Mouse (Mus musculus) kidney, adult 18-20 months (tissue): ENCODE data around the gene Ccl3.

Source experiments
- DNase-seq: peaks from one replicate; pipeline ENCODE4 v3.0.0; 2021

Gene Ccl3

DNA sequence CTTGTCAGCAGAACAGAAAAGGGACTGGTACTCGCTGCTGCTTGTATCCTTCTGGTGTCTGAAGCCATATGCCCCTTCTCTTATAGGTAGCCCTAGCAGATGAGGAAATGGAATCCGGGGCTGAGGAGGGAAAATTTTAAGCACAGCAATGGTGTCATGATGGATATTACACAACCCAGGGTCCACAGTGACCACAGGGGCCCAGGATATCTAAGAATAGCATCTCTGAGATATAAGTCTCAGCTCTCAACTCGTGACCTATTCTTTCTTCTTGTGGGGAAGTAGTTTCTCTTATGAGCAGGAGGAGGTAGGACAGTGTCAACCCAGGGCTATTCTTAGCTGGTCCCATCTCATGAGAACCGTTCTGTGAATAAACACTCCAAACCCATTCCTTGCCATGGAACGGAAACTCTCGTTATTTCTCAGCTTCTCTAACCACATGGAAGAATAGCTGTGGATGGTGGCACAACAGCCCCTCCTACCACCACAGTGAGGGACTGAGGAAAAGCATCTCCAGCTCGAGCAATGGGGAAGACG is at the start of gene Ccl3:
Gene Ccl3, minus strand, starts transcription at position 51 of the 537 bp plus-strand sequence.
- DNase-seq = no peak

GRCm38 (mm10) chr11:83692008-83692407 is 42.9 kb upstream of the Ccl3 start:
- DNase-seq = no peak

DNA sequence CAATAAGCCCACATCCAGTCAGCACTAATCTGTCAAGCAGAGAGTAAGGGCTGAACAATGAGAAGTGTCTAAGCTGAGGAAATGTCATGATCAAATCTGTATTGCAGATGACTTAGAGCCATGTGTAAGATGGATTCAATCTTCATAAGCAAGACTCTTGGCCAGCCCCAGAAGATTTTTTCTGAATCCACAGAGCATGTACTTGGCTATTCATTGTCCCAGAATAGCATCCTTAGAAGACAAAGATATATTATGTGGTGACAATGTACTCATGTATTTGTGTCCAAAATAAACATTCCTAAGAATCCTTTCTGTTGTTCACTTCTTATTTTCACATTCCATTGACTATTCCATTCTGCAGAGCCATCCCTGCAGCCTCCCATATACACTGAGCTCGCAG is 40.8 kb upstream of the Ccl3 start:
- DNase-seq = no peak

DNA sequence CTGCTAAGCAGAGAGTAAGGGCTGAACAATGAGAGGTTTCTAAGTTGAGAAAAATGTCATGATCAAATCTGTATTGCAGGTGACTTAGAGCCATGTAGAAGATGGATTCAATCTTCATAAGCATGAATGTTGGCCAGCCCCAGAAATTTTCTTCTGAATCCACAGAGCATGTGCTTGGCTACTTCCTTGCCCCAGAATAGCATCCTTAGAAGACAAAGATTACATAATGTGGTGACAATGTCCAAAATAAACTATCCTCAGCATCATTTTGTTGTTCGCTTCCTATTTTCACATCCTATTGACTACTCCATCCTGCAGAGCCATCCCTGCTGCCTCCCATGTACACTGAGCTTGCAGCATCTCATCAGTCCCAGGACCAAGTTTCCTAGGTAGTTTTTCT is 26.5 kb upstream of the Ccl3 start:
- DNase-seq = no peak

DNA sequence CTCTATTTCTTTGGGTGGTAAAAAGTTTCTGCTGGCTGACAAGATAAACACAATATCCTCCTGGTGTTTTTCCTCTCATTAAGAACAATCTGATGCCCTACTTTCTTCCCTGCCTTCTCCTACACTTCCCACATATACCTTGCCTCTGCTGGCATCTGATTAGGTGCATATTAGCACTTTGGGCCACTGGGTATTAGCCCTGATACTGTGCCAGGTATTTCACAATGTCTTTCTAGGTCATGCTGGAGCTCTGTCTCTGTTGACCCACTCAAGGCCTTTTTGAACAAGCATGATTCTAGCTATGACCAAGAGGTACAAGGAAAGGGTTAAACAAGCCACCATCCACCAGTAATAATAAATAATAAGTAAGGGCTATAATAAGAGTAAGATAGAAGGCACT is 22.6 kb upstream of the Ccl3 start:
- DNase-seq = no peak

GRCm38 (mm10) chr11:83663532-83663931 is 14.4 kb upstream of the Ccl3 start:
- DNase-seq = no peak

DNA sequence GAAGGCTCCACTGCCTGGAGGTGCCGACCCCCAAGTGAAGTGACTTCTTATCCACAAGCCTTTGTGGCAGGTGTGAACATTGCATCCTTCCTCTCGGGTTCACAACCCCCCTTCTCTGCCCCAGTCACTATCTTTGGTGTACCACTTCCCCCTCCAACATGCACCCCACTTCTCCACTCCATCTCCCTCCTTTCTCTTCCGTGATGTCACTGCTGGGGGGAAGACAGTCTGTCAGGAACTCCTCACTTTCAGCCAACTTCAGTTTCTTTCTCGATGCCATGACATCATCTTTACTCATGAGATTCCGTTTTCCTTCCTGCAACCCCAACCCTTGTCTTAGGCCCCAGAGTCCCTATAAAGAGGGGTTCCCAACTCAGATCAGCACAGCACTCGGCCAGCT is 13.0 kb upstream of the Ccl3 start, which contains the start of gene Ccl4:
Gene Ccl4, plus strand, starts transcription at position 381 of the 400 bp plus-strand sequence.
- no peak for DNase-seq

- no peak for DNase-seq
These were observed 9.6 kb upstream of the Ccl3 start for GRCm38 (mm10) chr11:83658797-83659196.

GRCm38 (mm10) chr11:83657508-83657907 is 8.4 kb upstream of the Ccl3 start:
- no peak for DNase-seq

DNA sequence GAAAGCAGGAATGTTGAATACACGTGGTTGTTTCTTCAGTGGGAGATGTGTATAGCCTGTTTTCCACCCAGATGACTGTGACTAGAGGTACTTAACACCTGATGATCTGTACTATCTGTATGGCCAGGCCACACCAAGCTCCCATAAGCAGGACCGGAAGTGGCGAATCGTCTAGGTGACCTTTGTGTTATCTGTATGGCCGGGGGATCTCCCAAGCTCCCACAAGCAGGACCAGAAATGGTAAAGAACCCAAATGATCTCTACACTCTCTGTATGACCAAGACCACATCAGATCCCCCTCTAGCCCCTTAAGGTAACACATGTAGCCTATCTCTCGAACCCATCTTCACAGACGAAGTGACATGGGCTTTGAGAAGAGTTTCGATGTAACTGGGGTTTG is 5.5 kb upstream of the Ccl3 start:
- no peak for DNase-seq

DNA sequence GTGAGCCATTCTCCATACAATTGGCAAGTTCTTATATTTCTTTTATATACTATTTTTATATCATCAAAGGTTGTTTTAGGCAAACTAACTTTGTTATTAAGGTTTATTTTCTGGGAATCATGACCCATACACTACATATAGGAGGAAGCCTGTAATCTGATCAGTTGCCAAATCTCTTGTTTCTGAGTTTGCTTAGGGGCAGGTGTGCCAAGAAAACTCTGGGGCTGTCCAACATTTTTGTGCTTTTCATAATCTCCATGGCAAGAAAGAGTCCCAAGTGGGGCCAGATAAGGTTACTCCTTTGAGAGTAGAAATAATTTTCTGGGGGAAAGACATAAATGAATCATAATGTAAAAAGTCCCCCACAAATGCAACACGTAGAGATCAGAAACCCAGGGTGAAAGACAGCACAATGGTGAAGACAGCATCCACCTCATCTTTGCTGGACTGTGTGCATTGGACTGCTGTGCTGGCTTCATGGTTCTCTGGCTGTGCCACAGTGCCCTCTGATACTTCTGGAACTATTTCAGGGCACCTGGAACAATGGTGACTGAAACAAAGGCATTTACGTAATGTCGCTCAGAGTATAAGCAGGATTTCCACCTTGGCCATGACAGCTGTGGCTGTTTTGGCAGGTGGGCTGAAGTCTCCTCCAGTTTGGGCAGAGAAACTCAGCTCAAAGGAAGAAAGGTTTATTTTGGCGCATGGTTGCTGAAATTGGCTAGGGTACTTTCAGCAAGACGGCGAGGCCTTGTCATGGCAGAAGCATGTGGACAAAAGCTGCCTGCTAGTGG is 2.6 kb downstream of the Ccl3 start:
- no peak for DNase-seq

- no peak for DNase-seq
These were observed 3.6 kb downstream of the Ccl3 start, which contains the start of gene Rpl9-ps1 for GRCm38 (mm10) chr11:83645521-83645920. Gene Rpl9-ps1 (minus strand): TSS chr11:83645621.

DNA sequence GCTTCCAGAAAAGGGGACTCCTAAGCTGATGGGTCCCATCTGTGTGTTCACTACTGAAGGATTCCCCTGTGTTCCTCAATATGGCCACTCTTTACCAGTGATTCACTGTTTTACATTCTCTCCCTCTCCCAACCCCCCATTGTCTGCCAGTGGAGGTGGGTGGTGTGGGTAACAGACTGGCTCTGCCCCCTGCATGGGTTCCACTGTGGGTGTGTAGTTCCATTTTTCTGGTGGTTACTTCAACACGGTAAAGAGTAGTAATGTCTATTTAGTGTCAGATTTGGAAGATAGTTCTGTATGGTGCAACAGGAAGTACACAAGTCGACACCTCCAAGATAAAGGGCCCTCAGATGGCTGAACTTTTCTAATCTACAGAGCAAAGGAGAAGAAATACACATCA is 7.9 kb downstream of the Ccl3 start:
- DNase-seq = no peak

DNA sequence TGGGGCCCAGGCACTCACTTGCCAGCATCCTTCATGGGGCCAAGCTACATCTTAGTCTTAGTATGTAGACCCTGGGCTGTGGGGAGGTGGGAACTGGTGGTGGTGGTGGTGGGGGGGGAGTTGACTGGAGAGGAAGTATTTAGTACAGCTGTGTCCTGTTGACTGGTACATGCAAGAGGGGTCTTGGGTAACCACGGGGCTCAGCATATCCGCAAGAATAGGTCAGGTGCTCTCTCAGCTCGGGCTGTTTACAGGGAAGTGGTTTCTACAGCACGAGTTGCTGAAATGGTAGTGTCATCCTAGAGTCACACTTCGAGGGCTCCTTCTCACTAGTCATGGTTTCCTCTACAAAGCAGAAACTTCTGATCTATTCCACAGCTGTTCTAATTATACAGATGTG is 9.0 kb downstream of the Ccl3 start:
- DNase-seq = no peak

- no peak for DNase-seq
These were observed 9.6 kb downstream of the Ccl3 start for GRCm38 (mm10) chr11:83639533-83639932.

DNA sequence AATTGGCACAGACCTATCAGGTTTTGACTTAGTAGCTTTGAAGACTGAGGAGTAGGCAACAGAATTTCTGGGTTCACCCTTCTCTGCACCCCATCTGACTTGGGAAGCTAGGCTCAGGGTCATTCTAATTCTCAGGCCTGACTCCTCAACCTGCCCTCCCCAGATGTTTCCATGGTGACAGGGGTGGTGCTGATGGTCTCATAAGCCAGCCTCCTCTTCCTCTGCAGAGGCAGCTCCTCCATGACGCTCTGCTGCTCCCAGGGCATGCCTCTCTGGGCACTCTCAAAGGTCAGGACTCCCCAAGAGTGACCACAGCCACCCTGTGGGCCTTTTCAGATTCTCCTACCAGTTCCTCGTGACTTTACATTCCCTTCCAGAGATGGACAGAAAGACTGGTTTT is 10.2 kb downstream of the Ccl3 start:
- DNase-seq = no peak

DNA sequence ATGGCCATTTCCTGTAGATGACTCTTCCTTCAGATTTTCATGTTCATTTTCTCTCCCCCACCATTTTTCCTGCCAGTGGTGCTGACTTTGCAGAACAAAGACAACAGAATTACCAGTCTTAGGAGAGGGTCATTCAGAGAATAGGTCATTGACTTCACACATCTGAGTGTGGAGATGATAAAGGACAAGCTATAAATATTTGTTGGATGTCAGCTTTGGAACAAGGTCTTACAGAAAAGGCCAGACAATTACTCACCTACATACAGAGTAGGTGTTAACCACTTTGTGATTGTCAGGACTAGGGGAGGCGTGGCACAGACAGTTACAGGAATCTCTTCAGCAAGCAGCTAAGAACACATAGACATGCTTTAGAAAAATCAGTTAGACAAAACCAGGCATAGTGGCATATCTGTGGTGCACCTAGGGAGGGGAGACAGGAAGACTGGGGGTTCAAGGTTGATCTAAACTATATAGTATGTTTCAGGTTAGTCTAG is 12.4 kb downstream of the Ccl3 start:
- DNase-seq = no peak

DNA sequence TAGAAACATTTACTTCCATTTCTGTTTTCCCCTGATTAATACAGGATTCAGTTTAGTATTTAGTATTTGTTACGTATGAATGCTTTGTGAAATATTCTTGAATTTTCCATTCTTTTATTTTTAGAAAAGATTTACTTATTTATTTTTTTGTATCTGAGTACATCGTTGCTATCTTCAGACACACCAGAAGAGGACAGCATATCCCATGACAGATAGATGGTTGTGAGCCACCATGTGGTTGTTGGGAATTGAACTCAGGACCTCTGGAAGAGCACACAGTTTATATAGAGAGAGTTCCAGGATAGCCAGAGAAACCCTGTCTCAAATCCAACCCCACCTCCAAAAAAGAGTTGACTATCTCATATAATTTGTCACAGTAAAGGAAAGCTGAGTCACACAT is 14.3 kb downstream of the Ccl3 start:
- DNase-seq = no peak

DNA sequence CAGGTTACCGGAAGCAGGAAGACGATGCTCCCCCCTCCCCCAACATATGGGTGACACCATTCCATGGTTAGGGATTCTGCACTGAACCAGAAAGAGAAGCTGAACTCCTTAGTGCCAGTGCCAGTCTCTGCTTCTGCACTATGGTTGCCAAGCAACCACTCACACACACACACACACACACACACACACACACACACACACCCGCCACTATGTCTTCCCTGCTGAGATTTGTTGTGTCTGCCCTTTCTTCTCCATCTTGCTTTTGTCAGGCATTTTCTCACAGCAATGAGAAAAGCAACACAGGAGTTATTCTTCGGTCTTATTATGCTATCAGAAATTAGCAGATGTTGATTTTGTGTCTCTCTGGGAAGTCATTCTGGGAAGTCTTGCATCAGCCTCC is 14.7 kb downstream of the Ccl3 start:
- no peak for DNase-seq

DNA sequence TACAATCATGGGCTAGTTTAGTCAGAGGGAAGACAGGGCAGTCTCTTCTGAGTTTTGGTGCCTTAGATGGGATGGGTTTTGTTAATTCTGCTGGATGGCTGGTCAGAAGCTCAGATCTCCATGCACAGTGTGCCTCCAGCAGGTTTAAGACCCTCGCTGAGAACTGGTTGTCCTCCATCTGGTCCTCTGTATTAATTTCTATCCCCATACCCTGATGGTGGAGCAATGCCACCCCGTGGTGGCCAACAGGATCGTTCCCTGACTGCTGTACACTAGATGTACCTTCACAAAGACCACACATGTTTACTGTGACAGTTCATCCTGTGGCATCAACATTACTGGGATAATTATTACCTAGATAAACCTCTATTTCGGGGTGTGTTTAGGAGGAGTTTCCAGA is 16.4 kb downstream of the Ccl3 start:
- DNase-seq = peak; percentile 27

DNA sequence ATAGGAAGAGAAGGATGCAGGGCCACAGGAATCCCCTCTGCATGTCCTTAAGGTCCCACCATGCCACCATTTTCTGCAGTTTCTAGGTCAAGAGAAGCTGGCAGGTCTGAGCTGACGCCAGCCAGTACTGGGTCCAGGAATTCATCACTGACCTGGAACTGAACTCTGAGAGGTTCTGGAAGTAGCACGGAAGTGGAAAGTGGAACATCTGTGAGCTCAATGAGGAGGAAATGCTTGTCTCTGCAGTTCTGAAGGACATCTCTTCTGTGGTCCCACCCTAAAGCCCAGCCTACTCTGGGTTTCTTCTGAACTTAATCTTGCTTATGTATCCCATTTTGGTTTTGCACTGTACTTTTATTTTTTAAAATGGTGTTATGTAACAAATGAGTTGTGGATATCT is 18.1 kb downstream of the Ccl3 start:
- no peak for DNase-seq

DNA sequence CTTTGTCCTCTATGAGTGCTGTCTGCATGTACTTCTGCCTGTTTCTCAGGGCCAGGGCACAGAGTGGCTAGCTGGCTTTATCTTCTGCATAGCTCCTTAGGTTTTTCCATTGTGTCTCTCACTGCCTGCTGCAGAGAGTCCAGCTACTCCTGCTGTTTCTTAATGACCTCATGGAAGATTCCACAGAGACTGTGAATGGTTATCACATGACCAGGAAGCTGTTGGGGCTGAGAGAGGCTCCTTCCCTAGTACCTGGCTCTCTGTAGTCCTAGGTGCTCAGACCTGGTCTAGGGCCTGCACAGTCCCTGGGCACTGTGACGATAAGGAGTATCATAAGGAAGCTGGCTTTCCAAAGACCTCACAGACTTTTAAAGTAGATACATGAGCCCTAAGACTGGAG is 18.5 kb downstream of the Ccl3 start:
- DNase-seq = peak; percentile 6

GRCm38 (mm10) chr11:83628808-83629207 is 20.3 kb downstream of the Ccl3 start:
- DNase-seq = no peak

GRCm38 (mm10) chr11:83623586-83623985 is 25.6 kb downstream of the Ccl3 start:
- no peak for DNase-seq

GRCm38 (mm10) chr11:83619037-83619436 is 30.1 kb downstream of the Ccl3 start:
- DNase-seq = no peak
